Mouse (Mus musculus) testis, postnatal 14 days (tissue): Measurements from ENCODE around the gene Pirt.

Experiments used
- DNase-seq: peaks from one replicate; pipeline ENCODE4 v3.0.0; 2021; ENCODE audit warnings: low spot score

Gene Pirt

GRCm38 (mm10) chr11:66911811-66912210 lies at the start of gene Pirt:
Gene Pirt, plus strand, starts transcription at chr11:66911981.
- DNase-seq, result no peak

DNA sequence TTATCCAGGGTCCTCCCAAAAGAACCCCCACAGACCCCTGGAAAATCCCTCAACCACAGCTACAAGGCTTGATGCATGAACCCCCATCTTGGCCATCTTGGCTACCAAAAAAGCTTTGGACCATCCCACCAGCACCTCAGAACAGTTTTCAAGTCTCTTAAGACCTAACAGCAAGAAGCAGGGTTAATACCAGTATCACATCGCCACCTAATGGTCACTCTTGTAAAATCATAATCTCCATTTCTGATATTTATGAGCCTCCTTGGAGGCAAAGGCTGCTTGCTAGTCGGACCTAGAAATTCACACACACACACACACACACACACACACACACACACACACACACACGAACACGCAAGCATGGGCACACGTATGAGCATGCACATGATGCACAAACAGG lies 40.1 kb upstream of the Pirt start:
- DNase-seq, result no peak

GRCm38 (mm10) chr11:66872773-66873470 lies 38.9 kb upstream of the Pirt start:
- no peak for DNase-seq

DNA sequence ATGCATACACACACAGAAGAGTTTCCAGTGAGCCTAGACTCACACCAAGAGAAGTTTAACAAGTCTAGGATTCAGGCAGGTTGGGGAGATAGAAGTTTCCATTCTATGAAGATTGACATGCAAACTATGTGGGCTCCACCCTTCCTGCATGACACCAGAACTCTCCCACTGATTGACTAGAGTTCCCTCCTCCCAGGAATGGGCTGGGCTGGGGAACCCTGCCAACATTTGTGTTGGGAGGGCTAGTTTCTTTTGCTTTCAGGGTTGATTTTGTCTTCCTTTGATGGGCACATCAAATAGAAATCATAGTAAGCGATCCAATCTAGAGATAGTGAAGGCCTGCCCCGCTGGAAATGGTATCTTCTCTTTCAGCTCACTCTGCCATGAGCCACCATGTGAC lies 30.5 kb upstream of the Pirt start:
- DNase-seq, result no peak

- peak; percentile 21 for DNase-seq
Observed at GRCm38 (mm10) chr11:66882224-66883040, 29.3 kb upstream of the Pirt start.

GRCm38 (mm10) chr11:66892536-66892935 lies 19.2 kb upstream of the Pirt start:
- no peak for DNase-seq

- no peak for DNase-seq
Observed at GRCm38 (mm10) chr11:66898747-66899146, 13.0 kb upstream of the Pirt start.

DNA sequence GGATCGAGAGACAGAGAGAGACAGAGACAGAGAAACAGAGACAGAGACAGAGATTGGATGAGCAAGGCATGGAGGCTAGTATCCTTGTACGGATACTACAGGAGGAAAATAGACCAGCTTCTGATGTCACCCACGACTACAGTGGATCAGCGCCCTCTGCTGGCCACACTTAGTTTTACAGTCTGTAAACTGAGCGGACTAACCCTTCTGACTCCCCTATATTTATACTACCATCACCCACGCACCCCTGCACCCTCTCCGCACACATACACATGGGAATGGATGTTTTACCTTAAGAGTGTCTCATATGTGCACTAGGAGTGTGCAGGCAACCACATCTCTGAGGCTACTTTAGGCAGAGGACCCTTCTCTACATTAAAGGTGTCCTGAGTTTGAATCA lies 12.4 kb upstream of the Pirt start:
- peak; percentile 40 for DNase-seq

DNA sequence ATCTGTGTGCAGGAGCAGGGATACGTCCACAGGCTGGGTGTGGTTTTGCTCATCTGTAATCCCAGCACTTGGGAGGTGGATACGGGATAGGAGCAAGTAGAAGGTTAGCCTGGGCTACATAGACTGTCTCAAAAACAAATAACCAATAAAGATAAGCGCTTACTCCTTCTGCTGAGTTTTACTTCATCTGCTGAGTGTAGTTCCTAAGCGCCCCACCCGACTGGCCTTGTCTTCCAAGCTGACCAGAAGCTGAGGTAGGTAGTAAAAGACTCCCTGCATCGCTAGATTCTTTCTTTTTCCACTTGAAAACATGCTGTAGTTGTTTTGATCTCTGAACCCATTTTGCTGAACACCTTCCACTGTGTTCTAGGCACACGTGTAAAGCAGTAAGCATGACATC lies 9.0 kb upstream of the Pirt start:
- no peak for DNase-seq

DNA sequence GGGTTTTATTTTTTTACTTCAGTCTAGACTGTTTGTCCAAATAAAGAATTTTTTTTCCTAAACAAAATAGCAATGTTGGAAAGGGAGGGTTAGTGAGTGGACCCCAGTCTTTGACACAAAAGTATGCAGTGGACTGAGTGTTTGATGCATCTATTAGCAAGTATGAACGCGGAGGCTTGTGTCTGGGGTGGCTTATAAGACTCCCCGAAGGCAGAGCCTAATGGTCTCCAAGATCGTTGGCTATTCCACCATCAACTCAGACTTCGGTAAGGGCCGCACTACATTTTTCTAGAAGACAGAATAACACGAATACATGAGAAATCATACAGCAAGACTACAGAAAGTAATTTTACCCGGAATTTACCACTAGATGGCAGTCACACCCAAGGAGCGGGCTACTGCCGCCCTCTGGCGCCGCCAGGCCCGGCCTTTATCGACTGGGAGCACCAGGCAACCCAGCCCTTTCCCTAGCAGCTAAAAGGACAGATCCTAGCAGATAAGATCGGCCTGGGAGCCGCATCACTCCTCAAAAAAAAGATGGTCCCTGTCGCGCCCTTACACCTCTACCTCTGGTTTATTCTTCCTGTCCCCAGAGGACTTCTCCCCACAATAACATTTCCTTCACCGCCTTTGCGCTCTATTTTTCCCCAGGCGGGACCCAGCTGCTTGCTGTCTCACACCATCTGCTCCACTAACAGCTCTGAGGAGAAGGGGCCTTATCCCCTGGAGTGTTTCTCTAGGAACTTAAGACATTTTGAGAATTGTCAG lies 6.0 kb upstream of the Pirt start:
- DNase-seq, result peak; percentile 57

GRCm38 (mm10) chr11:66912531-66913458 lies 1.0 kb downstream of the Pirt start:
- no peak for DNase-seq

DNA sequence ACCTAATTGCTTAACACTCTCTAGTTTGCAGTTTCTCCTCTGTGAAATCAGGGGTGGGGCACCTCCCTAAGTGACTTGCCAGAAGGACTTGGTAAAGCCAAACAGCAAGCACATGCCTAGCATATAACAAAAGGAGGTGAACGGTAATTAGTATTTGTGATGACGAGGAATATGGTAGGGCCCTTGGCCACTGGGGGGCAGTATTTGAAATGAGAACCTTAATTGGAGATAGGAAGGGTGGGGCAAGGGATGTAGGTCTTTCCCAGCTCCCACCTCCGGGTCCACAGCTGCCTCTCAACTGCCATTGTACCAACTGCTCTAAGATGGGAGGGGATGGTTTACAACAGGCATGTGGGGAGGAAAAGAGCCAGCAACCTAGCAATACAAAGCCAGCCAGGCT lies 2.5 kb downstream of the Pirt start:
- no peak for DNase-seq

DNA sequence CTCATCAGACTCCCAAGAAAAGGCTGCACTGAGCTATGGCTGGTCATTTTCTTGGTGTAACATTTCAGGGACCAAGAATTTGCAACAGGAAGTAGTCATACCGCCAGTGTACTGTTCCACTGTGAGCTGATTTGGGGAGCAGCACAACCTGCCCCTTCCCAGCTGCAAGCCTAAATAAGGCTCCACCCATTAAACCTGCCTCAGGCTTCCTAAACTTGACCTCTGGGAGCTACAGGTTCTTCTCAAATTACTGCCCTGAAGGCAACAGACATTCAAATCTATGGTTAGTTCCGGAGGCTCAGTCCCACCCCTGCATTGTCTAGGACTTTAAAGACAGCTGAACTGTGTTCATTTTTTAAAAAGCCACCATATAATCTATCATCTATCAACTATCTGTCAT lies 8.2 kb downstream of the Pirt start:
- DNase-seq, result no peak

- no peak for DNase-seq
Observed at GRCm38 (mm10) chr11:66924095-66924823, 12.5 kb downstream of the Pirt start.

DNA sequence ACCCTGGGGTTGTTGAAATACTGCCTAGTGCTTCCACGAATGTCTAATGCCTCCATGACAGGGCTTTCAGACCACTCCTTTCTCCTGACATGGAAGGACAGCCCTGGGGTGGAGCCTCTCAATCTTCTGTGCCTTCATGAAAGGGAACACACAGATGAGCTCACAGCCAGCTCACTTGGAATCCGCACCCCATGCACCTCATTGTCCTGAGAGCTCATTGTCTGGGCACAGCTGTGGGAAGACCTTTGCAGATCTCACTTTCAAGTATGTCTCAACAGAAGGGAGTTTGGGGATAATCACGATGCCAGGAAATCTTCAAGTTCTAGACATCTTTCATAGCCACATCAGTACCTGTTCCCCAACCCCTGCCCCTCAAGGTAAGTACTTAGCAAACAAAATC lies 16.5 kb downstream of the Pirt start:
- DNase-seq, result no peak

GRCm38 (mm10) chr11:66932827-66933599 lies 21.2 kb downstream of the Pirt start:
- DNase-seq, result no peak

DNA sequence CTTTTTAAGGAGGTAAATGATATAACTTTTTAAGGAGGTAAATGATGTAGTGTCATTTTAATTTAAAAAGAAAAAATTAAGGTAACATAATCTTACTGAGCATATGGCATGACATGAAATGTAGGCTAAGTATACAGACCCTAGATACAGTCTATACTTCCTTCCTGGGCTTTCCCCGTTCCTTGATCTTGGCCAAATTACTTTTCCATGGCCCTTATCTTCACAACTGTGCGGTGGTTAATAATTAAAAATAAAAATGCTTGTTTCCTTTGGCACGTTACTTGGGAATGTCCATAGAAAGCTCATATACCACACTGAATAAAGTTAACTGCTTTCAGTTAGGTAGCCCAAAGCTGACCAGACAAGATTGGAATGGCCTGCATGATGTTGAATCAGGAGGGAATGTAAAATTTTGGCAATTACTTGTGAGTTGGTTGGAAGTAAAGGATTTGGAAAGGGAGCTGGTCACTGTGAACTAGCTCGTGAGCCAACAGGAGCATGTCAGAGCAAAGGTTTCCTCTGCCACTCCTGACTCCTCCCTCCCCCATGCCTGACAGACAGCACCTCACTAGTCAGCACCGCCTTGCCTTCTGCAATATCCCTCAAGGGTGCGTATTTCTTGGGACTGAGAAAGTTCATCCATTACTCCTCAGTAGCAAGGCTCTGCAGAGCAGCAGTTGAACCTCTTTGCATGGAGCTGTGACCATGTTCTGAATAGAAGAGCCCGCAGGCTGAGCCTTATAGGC lies 22.8 kb downstream of the Pirt start:
- DNase-seq, result no peak

GRCm38 (mm10) chr11:66942011-66942410 lies 30.2 kb downstream of the Pirt start:
- DNase-seq, result no peak

DNA sequence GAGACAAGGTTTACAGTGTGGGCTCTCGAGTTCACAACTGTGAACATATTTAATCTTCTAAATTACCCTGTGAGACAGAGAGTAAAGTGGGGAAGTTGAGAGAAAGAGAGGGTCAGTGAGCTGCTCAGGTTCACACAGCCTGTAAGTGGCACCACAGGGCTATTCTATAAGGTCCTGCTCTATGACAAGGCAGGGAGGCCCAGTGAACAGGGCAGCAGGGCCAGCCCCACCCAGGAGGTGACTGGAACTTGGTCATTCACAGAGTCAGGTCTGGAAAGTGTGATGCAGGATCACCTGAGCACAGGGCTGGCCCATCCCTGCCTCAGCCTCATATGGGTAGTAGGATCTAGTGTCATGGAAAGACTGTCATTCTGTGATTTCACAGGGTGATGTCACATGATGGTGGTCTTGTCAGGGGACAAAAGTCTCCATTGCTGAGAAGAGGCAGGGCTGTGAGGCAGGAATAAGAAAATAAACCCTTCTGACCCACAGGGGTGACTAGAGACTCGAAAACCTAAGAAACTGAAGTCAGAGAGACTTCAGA lies 33.5 kb downstream of the Pirt start:
- DNase-seq, result no peak
